Mouse (Mus musculus): ENCODE data around the gene Gm20388.

Gene Gm20388

GRCm38 (mm10) chr8:121346862-121347261 is 1436.2 kb downstream of the Gm20388 start:
- DNase-seq (ENCODE audit: low spot score in 2 of 2) = no peak

- no peak for DNase-seq (ENCODE audit: low spot score in 2 of 2)
These were observed 1438.4 kb downstream of the Gm20388 start for GRCm38 (mm10) chr8:121348998-121349397.

GRCm38 (mm10) chr8:121350803-121351202 is 1440.2 kb downstream of the Gm20388 start:
- DNase-seq (ENCODE audit: low spot score in 2 of 2) = no peak

DNA sequence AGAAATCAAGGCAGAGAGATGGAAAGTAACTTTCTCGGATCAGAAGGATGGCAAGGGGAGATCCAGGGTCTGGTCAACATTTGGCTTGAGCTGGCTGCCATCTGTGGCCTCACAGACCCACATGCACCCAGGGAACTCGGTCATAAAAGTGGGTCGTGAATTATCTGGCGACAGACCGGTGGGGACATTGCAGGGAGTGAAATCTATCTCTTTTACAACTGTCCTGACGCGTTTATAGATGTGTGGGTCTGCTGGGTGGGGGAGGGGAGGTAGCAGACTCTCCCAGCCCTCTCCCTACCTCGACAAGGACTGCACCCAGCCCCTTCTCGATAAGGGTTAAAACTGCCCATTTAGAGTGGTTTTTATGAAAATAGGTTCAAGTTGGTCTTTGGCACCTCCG is 1444.2 kb downstream of the Gm20388 start:
- DNase-seq (ENCODE audit: low spot score in 2 of 2) = no peak

GRCm38 (mm10) chr8:121357451-121357850 is 1446.8 kb downstream of the Gm20388 start:
- no peak for DNase-seq (ENCODE audit: low spot score in 2 of 2)

GRCm38 (mm10) chr8:121358609-121359008 is 1448.0 kb downstream of the Gm20388 start:
- DNase-seq (ENCODE audit: low spot score in 2 of 2) = no peak

DNA sequence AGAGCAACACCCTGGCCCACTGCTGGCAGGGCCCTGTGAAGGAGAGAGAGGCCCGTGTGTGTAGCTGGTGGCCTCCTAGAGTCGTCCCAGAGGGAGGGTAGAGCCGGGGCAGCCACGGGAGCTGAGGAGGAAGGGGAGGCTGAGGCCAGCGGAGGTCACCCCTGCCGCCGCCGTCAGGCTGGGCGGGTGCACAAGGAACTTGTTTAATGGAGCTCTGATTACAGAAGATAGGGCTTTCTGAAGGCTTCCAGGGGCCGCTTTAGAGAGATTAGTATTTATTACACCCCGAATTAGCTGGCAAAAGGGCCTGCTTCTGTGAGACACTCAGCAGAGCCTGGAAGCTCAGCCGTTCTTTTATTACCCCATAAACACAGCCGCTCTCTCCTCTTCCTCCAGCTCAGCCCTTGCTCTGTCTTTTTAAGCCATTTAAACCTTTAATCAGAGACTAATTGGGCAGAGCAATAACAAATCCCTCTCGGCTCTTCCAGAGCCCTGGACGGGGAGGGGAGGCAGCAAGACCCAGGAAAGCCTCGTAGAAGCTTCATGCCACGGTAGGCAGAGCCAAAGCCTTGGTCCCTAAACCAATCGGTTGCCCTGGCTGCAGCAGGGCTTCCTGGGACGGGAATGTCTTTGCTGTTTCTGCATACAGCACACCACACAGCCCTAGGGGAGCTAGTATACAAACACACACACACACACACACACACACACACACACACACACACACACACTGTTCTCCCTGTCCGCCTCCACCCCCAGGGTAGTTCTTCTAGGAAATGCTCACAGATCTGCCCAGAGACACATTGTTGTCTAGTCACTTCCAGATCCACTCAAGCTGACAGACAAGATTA is 1448.7 kb downstream of the Gm20388 start:
- DNase-seq (ENCODE audit: low spot score in 2 of 2) = no peak

DNA sequence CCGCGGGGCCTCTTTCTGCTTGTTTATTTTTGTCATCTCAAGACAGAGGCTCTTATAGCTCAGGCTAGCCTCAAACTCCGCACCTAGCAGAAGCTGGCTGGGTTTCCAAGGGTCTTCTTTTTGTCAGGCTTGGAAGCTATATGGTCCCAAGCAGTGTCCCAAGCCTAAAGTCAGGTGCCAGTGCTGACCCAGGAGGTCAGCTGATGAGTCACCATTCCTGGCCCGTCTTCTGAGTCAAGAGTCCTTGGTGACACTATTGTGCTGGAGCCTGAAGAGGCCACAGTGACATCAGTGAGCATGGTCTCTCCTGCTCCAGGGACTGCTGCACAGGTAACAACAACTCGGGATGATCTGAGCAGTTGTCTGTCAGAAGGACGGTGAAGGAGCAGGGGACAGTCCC is 1449.4 kb downstream of the Gm20388 start:
- no peak for DNase-seq (ENCODE audit: low spot score in 2 of 2)

GRCm38 (mm10) chr8:121361166-121361565 is 1450.5 kb downstream of the Gm20388 start:
- DNase-seq (ENCODE audit: low spot score in 2 of 2) = no peak

DNA sequence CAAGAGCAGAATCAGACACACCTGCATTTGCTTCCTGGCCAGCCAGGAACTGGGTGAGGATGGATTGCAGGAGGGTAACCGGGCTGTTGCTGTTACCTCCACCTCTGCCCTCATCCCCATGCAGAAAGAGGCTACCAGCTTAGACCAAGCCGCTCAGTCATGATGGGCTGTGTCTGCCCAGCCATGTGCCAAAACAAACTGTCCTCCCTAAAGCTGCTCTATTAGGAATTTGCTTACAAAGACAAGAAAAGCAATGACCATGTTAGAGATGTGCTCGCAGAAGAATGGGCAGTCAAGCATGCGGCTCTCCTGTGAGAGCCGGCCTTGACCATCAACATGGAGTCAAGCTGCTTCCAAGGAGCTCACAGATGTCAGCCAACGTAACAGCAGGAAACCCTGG is 1454.0 kb downstream of the Gm20388 start:
- DNase-seq (ENCODE audit: low spot score in 2 of 2) = no peak

DNA sequence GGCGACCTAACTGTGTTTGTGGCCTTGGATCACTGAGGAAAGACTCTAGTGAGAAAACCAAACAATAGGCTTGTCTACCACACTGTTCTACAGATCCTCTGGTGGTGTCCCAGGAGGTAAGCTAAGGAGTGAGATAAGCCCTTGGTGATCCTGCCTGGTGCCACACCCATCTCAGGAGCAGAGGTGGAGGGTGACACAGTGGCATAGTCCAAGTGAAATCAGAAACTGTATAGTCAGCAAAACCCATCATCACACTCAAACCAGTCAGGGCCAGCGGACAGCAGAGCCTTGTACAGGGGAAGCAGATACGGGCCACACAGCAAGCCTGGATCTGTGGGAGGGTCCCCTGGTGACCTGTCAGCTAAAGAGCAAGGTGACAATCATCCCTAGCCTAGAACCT is 1454.5 kb downstream of the Gm20388 start:
- DNase-seq (ENCODE audit: low spot score in 2 of 2) = no peak

- no peak for DNase-seq (ENCODE audit: low spot score in 2 of 2)
These were observed 1456.0 kb downstream of the Gm20388 start for GRCm38 (mm10) chr8:121366655-121367054.

- no peak for DNase-seq (ENCODE audit: low spot score in 2 of 2)
These were observed 1458.2 kb downstream of the Gm20388 start for GRCm38 (mm10) chr8:121368799-121369198.

DNA sequence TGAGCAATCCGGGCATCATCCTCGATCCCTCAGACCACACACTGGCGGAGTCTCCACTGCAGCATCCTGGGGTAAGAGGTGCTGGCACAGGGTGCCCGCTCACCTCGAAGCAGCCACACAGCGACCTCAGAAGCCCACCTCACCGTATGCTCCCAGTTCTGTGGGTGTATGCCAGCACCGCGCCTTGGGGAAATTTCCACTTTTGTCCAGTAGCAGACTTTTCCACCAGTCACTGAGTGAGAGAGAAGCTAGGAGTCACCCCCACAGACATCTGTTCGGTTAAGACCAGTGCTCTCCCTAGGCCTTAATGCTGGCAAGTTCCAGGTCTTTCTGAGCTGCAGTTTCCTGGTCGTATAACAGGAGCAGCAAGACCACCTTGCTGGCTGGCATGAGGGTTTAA is 1458.7 kb downstream of the Gm20388 start:
- DNase-seq (ENCODE audit: low spot score in 2 of 2) = no peak

DNA sequence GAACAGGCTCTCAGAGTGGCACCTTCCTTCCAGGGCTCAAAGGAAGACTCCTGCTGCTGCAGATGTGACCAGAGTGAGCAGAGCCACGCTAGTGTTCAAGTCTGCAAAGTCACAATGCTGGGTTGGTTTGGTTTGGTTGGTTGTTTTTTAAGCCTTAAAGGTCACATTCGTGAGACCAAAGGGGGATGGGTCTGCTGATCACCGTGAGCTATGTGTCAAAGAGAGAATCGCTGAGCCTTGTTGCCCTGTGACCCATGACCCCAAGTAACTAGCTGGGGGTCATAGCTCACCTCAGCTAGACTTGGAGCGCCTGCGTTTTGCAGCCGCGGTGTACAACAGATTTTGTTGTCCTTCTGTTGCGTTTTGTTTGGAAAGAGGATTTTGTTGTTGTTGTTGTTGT is 1460.6 kb downstream of the Gm20388 start:
- no peak for DNase-seq (ENCODE audit: low spot score in 2 of 2)

DNA sequence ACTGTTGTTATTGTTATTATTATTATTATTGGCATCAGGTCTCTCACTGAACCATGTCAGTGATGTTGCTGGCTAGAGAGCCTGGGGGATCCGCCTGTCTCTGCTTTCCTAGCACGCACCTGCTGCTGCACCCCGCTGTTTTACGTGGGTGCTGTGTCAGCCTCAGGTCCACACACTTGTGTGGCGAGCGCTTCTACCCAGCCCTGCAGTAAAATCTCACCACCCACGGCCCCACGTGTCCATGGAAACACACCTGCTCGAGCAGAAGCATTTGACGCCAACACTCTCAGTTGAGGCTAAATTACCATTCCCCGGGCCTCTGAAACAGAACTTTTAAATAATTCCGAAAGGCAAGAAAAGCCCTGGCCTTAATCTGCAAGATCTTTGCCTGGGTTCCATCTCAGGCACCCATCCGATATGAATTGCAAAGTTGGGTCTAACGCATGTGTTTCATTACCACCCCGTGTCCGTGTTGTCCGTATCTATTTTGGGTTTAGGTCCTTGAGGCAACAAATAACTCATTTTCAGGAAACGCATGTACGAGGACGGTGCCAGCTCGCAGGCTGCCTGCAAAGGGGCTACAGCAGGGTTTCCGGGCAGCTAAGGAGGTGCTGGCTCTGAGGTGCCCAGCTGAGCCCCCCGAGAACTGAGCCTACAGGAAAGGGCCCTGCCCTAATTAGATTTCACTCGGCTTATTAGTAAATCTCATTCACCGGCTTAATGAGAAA is 1461.4 kb downstream of the Gm20388 start:
- no peak for DNase-seq (ENCODE audit: low spot score in 2 of 2)

- DNase-seq (ENCODE audit: low spot score in 2 of 2) = no peak
These were observed 1462.0 kb downstream of the Gm20388 start for GRCm38 (mm10) chr8:121372639-121372986.

GRCm38 (mm10) chr8:121374284-121374683 is 1463.6 kb downstream of the Gm20388 start:
- no peak for DNase-seq (ENCODE audit: low spot score in 2 of 2)

GRCm38 (mm10) chr8:121374777-121375176 is 1464.1 kb downstream of the Gm20388 start:
- DNase-seq (ENCODE audit: low spot score in 2 of 2) = no peak

DNA sequence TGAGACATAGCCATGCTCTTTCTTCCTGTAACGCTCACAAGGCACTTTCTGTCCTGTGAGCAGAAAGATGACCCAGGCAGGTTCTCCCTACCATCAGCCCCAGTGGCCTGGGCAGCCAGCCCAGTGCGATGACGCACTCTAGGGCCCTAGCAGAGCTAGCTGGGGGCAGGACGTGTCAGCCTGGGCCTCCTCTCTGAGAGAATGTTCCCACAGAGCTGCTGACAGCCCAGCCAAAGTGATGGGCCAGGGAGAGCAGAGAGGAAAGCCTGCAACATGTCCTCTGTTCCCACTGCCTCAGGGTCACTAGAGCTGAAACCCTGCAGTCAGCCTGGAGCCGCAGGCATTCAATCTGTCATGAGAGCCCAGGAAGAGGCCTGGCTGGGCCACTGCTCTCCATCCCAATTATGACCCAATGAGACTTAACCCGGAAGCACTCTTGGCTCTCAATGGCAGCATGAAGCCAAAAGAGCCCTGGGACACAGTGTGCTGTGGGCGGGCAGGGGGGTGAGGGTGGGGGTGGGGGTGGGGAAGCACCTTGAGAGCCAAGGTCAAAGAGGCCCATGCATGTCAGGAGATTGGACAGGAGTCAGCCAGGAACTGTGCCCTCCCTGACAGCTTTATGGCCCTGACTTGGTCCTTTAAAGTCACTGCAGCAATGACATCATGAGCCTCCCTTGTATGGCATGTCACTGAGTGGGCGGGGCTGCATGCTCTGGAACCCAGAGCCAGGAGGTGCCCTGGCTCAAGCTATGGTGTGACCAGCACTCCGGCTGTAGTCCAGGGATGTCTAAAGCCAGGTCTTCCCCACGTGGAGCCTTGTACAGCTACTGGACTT is 1465.7 kb downstream of the Gm20388 start:
- no peak for DNase-seq (ENCODE audit: low spot score in 2 of 2)

- DNase-seq (ENCODE audit: low spot score in 2 of 2) = no peak
These were observed 1467.0 kb downstream of the Gm20388 start for GRCm38 (mm10) chr8:121377680-121378079.

GRCm38 (mm10) chr8:121379387-121379786 is 1468.7 kb downstream of the Gm20388 start:
- DNase-seq (ENCODE audit: low spot score in 2 of 2) = no peak
